Comparison of ENCODE assay signal across 26 mouse cellular contexts in the genomic region with DNA sequence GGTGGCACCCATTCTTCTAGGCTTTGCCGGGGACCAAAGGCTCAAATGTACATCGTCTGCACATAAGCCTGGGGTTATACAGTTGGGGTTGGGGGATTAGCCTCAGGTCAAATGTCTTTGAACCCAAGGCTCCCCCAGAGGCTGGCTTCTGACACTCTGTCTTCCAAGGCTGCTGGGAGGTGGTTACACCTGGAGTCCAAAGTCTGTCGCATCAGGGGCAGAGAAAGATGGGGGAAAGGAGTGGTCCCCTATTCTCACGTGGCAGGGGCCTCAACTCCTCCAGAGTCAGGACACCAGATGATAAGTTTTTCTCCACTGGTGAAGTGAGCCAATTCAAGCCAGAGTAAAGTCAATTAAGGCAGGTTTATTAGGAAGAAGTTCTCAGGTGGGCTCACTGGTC. TPM values are rescaled to one million over a fixed set of nuclear protein-coding genes. Genes with fewer than 3 reads are reported as not detected.
DNase-seq lines count a peak whose midpoint lies in the region; ATAC-seq and TF ChIP-seq lines count a peak whose summit lies in the region.
"Had no signal": no experiment of that assay in that cellular context is flagged by ENCODE, and none has a peak within 500 bp of the region (broad histone marks: within the 10 kb centered on the region; RNA-seq: fewer than 3 reads in every experiment).

No protein-coding gene starts in this region.

- H3K4me1 ChIP-seq in kidney, embryonic 14.5 days (ENCODE audit: control insufficient read depth, insufficient read depth, low read length): peaks cover 8% of the 10 kb centered on the region
- H3K4me1 ChIP-seq in kidney, postnatal 0 days (replicated peaks; ENCODE audit: insufficient read depth, low read length): peaks cover 9% of the 10 kb centered on the region; the same call in 1 of the 2 replicates
- peaks cover 6% of the 10 kb centered on the region; the same call in 1 of the 2 replicates for H3K4me1 ChIP-seq in intestine, postnatal 0 days (replicated peaks; ENCODE audit: control insufficient read depth, insufficient read depth, low read length)
- H3K4me1 ChIP-seq in forebrain, embryonic 12.5 days: peaks cover 4% of the 10 kb centered on the region; the same call in 1 of the 2 replicates

- H3K27ac ChIP-seq in kidney, embryonic 14.5 days (ENCODE audit: low read depth, low read length): 0 out of 2 replicates have a peak overlapping the region, but pooled peaks have one; percentile 32
- peak overlapping the region; percentile 67 for H3K27ac ChIP-seq in kidney, postnatal 0 days
- peak overlapping the region; percentile 41; the same call in 1 of the 2 replicates for H3K27ac ChIP-seq in intestine, postnatal 0 days (ENCODE audit: low read depth, low read length)
- H3K27ac ChIP-seq in forebrain, embryonic 12.5 days: no peak overlapping the region
- H3K27ac ChIP-seq: forebrain, embryonic 10.5 days; gastrocnemius, adult 2 months; heart, embryonic 15.5 days; hindbrain, embryonic 10.5 days; hindbrain, embryonic 13.5 days had no signal

- no peaks in the 10 kb centered on the region for H3K27me3 ChIP-seq in kidney, embryonic 14.5 days (ENCODE audit: control insufficient read depth, insufficient read depth, low read length)
- H3K27me3 ChIP-seq in kidney, postnatal 0 days (ENCODE audit: insufficient read depth, low read length): no peaks in the 10 kb centered on the region
- H3K27me3 ChIP-seq in intestine, postnatal 0 days (replicated peaks; ENCODE audit: control insufficient read depth, insufficient read depth, low read length): no peaks in the 10 kb centered on the region
- H3K27me3 ChIP-seq in forebrain, embryonic 12.5 days: no peaks in the 10 kb centered on the region
- H3K27me3 ChIP-seq: heart, embryonic 12.5 days; heart, embryonic 15.5 days; hindbrain, embryonic 13.5 days; Patski had no signal

- ATAC-seq in kidney, embryonic 14.5 days (ENCODE audit: low FRiP score, low TSS enrichment): no peak
- no peak for ATAC-seq in kidney, postnatal 0 days (replicated peaks; ENCODE audit: low FRiP score, low read depth)
- peak; percentile 51 for ATAC-seq in intestine, postnatal 0 days
- ATAC-seq in forebrain, embryonic 12.5 days (ENCODE audit: low FRiP score): no peak
- ATAC-seq: forebrain, embryonic 14.5 days; forebrain, postnatal 0 days; hindbrain, embryonic 16.5 days; Patski had no signal

- no peaks in the 10 kb centered on the region for H3K9me3 ChIP-seq in kidney, embryonic 14.5 days (ENCODE audit: control insufficient read depth, low read length)
- H3K9me3 ChIP-seq in kidney, postnatal 0 days (replicated peaks; ENCODE audit: low read length): no peaks in the 10 kb centered on the region
- H3K9me3 ChIP-seq in intestine, postnatal 0 days (ENCODE audit: control insufficient read depth): no peaks in the 10 kb centered on the region
- no peaks in the 10 kb centered on the region for H3K9me3 ChIP-seq in forebrain, embryonic 12.5 days
- H3K9me3 ChIP-seq: forebrain, embryonic 10.5 days; G1E; heart, embryonic 12.5 days; heart, embryonic 15.5 days; hindbrain, embryonic 10.5 days; hindbrain, embryonic 13.5 days had no signal

- TF ChIP-seq CTCF in kidney, postnatal 0 days (IDR thresholded peaks at IDR 0.05; ENCODE audit: low read depth): no peak
- TF ChIP-seq CTCF in intestine, postnatal 0 days (IDR thresholded peaks at IDR 0.05; ENCODE audit: low read depth): no peak

- WGBS in kidney, embryonic 14.5 days: 80% methylated on average over 4 of the region's 4 CpGs
- 76% methylated on average over 4 of the region's 4 CpGs for WGBS in kidney, postnatal 0 days
- WGBS in intestine, postnatal 0 days: 43% methylated on average over 4 of the region's 4 CpGs
- WGBS in forebrain, embryonic 12.5 days: 89% methylated on average over 4 of the region's 4 CpGs

- H3K36me3 ChIP-seq in kidney, embryonic 14.5 days (ENCODE audit: control insufficient read depth, insufficient read depth, low read length): peaks cover 17% of the 10 kb centered on the region; the same call in 1 of the 2 replicates
- H3K36me3 ChIP-seq in kidney, postnatal 0 days (ENCODE audit: insufficient read depth, low read length): 0 out of 2 replicates have a peak, but pooled peaks cover 3% of the 10 kb centered on the region
- peaks cover 39% of the 10 kb centered on the region for H3K36me3 ChIP-seq in intestine, postnatal 0 days (ENCODE audit: control insufficient read depth, insufficient read depth)
- peaks cover 17% of the 10 kb centered on the region for H3K36me3 ChIP-seq in forebrain, embryonic 12.5 days (replicated peaks)

- H3K4me2 ChIP-seq in kidney, embryonic 14.5 days (replicated peaks; ENCODE audit: low read depth, low read length): no peak overlapping the region
- no peak overlapping the region for H3K4me2 ChIP-seq in kidney, postnatal 0 days (ENCODE audit: low read length)
- no peak overlapping the region for H3K4me2 ChIP-seq in intestine, postnatal 0 days (replicated peaks; ENCODE audit: low read depth)
- H3K4me2 ChIP-seq in forebrain, embryonic 12.5 days: no peak overlapping the region
- H3K4me2 ChIP-seq: heart, embryonic 12.5 days; heart, embryonic 15.5 days; hindbrain, embryonic 13.5 days had no signal

- H3K4me3 ChIP-seq in kidney, embryonic 14.5 days (ENCODE audit: low read length): no peak overlapping the region
- H3K4me3 ChIP-seq in kidney, postnatal 0 days (replicated peaks; ENCODE audit: low read depth, low read length): no peak overlapping the region
- H3K4me3 ChIP-seq in intestine, postnatal 0 days (ENCODE audit: low read depth, low read length): no peak overlapping the region
- no peak overlapping the region for H3K4me3 ChIP-seq in forebrain, embryonic 12.5 days (replicated peaks)
- H3K4me3 ChIP-seq: forebrain, embryonic 10.5 days; gastrocnemius, adult 2 months; heart, embryonic 12.5 days; heart, embryonic 15.5 days; hindbrain, embryonic 10.5 days; hindbrain, embryonic 13.5 days had no signal

- no peak overlapping the region for H3K9ac ChIP-seq in kidney, embryonic 14.5 days (ENCODE audit: low read depth, low read length)
- H3K9ac ChIP-seq in kidney, postnatal 0 days (ENCODE audit: low read depth, low read length): no peak overlapping the region
- H3K9ac ChIP-seq in intestine, postnatal 0 days (ENCODE audit: low read depth, low read length): no peak overlapping the region
- no peak overlapping the region for H3K9ac ChIP-seq in forebrain, embryonic 12.5 days
- H3K9ac ChIP-seq: forebrain, postnatal 0 days; heart, embryonic 12.5 days; heart, embryonic 15.5 days; hindbrain, embryonic 13.5 days had no signal

- DNase-seq in kidney, postnatal 4 days: no peak
- no peak for DNase-seq in kidney, postnatal 0 days (ENCODE audit: low spot score)
- no peak for DNase-seq in kidney, adult 18-20 months
- DNase-seq: adrenal gland, postnatal 10 days; adrenal gland, postnatal 36 days; cerebellum, adult 18-20 months; cerebellum, adult 9-10 months; cerebellum, postnatal 14 days; forebrain, postnatal 0 days; gastrocnemius, adult 2 months; gastrocnemius, postnatal 14 days; heart, adult 18-20 months; heart, postnatal 10 days; heart, postnatal 36 days had no signal

RNA-seq across cellular contexts. Expression of gene Psen1, which starts 10.7 kb away (rescaled TPM):
- 43.2 and 72.9 TPM in 2 replicates for polyA plus RNA-seq in kidney, embryonic 14.5 days (2014; fragmentation: Nextera tagmentation; extraction: Ambion mirVana)
- 59.5 and 64.3 TPM in 2 replicates for polyA plus RNA-seq in kidney, postnatal 0 days (2015; fragmentation: Nextera tagmentation; extraction: Ambion mirVana)
- 89.5 and 92.4 TPM in 2 replicates for polyA plus RNA-seq in intestine, postnatal 0 days (2015; fragmentation: Nextera tagmentation; extraction: Ambion mirVana)
- 67.4 and 69.0 TPM in 2 replicates for polyA plus RNA-seq in forebrain, embryonic 12.5 days (2016; fragmentation: Nextera tagmentation; extraction: Ambion mirVana)
